Mouse (Mus musculus) splenic B cell, adult 2 months (primary cell): ENCODE measurements at regions not wholly inside any gene's neighbourhood (a gene's known extent, or its start where the extent isn't known, plus 50 kb on each side); places are given as distances from the start of the nearest gene placed in this dataset.
A peak's percentile ranks its signal among the peaks of the same experiment; 100 is the strongest.

Experiments
- DNase-seq: peaks from one replicate; pipeline ENCODE4 v3.0.0-alpha.2; 2011; ENCODE audit warnings: low read depth, low spot score
- H3K27me3 ChIP-seq: 2 replicates; pipeline ENCODE4 v1.6.1; 2012; ENCODE audit warnings: mild to moderate bottlenecking, low read length, moderate library complexity, mixed read lengths; ENCODE audit not compliant: control insufficient read depth, poor library complexity, insufficient read depth, severe bottlenecking
- H3K36me3 ChIP-seq: 2 replicates; pipeline ENCODE4 v1.6.1; 2012; ENCODE audit warnings: mild to moderate bottlenecking, low read length, moderate library complexity, mixed read lengths; ENCODE audit not compliant: control insufficient read depth, poor library complexity, insufficient read depth, severe bottlenecking

GRCm38 (mm10) chr4:7455130-7455529 is 783.7 kb downstream of the Car8 start:
- peak; percentile 25 for DNase-seq
- Histone ChIP-seq H3K27me3 (no peaks in the 10 kb centered on the region), H3K36me3 (no peaks in the 10 kb centered on the region)

- Histone ChIP-seq H3K36me3 (no peaks in the 10 kb centered on the region), H3K27me3 (no peaks in the 10 kb centered on the region)
- DNase-seq = no peak
Measured at GRCm38 (mm10) chr4:7452678-7453077, 786.2 kb downstream of the Car8 start.

DNA sequence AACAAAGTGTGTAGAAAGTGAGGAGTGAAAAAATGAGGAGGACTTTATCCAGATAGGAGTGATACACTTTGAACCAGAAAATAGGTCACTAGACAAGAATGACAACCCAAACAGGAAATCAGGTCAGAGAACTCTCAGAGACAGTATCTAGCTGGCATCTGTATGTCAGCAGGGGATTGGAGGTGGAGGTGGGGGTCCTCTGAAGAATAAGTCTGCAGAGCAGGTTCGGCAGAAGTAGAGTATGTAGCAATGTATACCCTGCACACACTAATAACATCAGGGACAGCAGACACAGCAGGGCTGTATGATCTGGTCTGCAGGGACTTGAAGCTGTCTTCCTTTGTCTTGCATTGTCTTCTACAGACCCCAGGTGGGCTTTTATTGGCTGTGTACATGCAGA is 787.9 kb downstream of the Car8 start:
- no peak for DNase-seq
- H3K27me3 ChIP-seq = no peaks in the 10 kb centered on the region
- no peaks in the 10 kb centered on the region for H3K36me3 ChIP-seq

GRCm38 (mm10) chr4:7429308-7429707 is 809.5 kb downstream of the Car8 start:
- H3K36me3 ChIP-seq = no peaks in the 10 kb centered on the region
- no peak for DNase-seq
- no peaks in the 10 kb centered on the region for H3K27me3 ChIP-seq

- Histone ChIP-seq H3K36me3 (no peaks in the 10 kb centered on the region), H3K27me3 (no peaks in the 10 kb centered on the region)
- DNase-seq = no peak
Measured at GRCm38 (mm10) chr4:7424081-7424480, 814.8 kb downstream of the Car8 start.

DNA sequence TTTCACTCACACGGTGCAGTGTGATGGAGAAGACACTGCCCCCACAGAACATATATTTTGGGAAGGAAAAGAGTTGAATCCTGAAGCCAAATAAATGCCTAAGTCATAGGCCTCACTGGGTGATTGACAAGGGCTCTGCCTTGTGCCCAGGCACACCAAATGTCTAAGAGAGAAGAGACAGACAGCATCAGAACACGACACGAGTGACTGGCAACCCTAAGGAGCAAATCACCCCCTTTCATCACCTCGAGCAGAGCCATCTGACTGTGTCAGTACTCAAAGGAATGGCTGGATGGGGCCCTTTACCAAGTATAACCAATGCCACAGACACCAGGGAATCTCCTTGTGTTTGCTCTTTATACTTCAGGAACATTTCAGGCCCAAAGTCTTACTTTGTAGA is 815.6 kb downstream of the Car8 start:
- no peak for DNase-seq
- H3K27me3 ChIP-seq = no peaks in the 10 kb centered on the region
- H3K36me3 ChIP-seq = no peaks in the 10 kb centered on the region

DNA sequence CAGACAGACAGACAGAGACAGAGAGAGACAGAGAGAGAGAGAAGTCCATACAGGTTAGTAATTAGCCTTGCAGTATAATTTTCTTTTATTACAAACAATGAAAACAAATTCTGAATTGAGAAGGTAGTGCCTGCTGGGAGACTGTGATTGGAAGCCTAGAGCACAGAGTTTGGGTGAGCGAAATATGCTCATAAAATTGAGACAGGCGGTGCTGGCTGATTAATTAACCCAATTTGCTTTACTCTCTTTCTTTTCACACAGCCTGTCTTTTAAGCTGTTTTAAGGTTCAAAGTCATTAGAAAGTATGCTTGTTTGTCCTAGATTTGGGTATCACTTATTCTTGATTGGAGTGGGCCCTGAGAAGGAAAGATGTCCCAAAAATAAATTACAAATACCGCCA is 816.1 kb downstream of the Car8 start:
- H3K36me3 ChIP-seq = no peaks in the 10 kb centered on the region
- DNase-seq = no peak
- no peaks in the 10 kb centered on the region for H3K27me3 ChIP-seq

DNA sequence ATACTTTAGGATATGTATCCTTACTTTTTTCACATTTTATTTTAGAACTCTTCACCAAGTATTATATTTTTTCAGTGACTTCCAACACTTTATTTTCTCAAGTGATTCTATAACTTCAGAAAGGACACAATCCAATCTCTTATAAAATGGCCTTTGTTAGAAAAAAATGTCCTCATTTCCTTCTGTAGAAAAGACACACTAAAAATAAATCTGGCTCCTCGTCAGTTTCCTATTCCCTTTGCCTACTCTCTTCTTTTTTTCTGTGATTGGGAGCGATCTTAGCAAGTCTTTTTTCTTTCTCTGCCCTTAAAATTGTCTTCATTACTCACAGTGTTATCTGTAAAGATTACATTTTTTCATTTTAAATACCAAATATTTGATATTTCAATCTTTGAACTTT is 824.5 kb downstream of the Car8 start:
- DNase-seq = no peak
- Histone ChIP-seq H3K27me3 (no peaks in the 10 kb centered on the region), H3K36me3 (no peaks in the 10 kb centered on the region)

DNA sequence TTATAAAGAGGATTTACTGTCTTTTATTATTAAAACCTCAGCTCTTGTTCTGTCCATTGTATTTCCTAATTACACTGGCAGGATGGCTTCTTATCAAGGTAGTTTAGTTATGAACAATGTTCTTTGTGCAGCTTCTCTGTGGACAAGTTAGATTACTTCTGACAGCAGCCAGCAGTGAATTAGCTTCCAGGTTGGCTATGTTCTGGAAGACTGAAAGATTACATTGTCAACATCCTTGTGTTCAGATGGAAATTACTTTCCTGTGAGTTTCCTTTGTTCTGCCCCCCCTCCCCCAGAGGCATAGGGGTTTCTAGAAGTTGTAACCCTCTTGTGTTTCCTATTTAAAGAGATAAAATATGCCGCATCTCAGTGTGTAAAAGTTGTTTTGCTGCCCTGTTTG is 846.1 kb downstream of the Car8 start:
- Histone ChIP-seq H3K36me3 (no peaks in the 10 kb centered on the region), H3K27me3 (no peaks in the 10 kb centered on the region)
- no peak for DNase-seq

DNA sequence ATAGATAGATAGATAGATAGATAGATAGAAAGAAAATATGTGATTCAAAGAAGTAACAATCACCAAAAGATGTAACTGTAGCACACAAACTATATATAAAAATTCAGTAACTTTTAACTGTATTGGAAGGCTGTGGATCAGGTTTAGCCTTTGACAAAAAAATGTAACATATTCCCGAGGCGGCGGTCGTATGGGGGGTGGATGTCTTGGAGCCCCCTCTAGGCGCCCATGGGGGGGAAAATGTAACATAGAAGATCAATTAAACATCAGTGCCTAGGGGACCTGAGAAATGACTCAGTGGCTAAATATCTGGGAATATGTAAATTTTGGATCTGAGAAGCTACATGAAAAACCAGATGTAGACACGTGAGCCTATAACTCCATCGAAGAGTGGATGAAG is 847.2 kb downstream of the Car8 start:
- Histone ChIP-seq H3K36me3 (no peaks in the 10 kb centered on the region), H3K27me3 (no peaks in the 10 kb centered on the region)
- DNase-seq = no peak

- DNase-seq = no peak
- Histone ChIP-seq H3K36me3 (no peaks in the 10 kb centered on the region), H3K27me3 (no peaks in the 10 kb centered on the region)
Measured at GRCm38 (mm10) chr4:7385069-7385468, 853.8 kb downstream of the Car8 start.

- no peaks in the 10 kb centered on the region for H3K27me3 ChIP-seq
- DNase-seq = no peak
- no peaks in the 10 kb centered on the region for H3K36me3 ChIP-seq
Measured at GRCm38 (mm10) chr4:7379996-7380395, 858.8 kb downstream of the Car8 start.

DNA sequence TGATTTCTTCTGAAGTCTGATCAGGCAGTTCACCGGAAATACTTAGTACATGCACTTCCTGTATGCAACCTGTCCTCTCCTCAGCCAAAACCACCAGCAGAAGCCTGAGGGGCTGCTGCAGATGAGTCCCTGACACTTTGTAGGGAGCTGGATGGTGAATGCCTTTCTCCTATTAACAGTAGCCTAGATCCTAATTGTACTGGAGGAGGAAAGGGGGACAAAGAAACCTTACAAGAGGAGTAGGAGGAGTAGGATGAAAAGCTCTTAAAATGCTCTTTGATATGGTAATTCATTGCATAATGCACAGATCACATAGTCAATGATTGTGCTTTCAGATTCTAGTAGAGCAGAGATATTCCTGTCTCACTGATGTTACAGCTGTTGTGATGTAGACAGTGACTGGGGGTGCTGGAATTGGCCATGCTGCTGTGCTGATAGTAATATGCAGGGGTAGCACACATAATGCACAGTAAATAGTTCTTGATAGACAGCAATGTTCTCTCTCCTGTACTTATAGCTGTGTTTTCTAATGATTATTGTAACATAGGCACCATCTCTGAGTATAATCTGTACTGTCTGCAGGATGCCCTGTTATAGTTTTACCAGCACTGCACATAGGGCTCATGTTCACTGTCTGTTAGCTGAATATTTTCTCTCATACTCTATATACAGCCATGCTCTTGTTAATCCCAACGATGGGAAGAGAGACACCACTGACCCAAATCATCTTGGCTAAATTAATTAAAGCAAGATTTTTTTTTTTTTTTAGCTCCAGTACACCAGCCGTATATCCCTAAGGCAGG is 874.4 kb downstream of the Car8 start:
- H3K27me3 ChIP-seq = no peaks in the 10 kb centered on the region
- DNase-seq = peak; percentile 8

GRCm38 (mm10) chr4:7363508-7363907 is 875.3 kb downstream of the Car8 start:
- Histone ChIP-seq H3K36me3 (no peaks in the 10 kb centered on the region), H3K27me3 (no peaks in the 10 kb centered on the region)
- no peak for DNase-seq

More for the DNA sequence above, 874.4 kb downstream of the Car8 start:
- H3K36me3 ChIP-seq = no peaks in the 10 kb centered on the region

- DNase-seq = no peak
- Histone ChIP-seq H3K36me3 (no peaks in the 10 kb centered on the region), H3K27me3 (no peaks in the 10 kb centered on the region)
Measured at GRCm38 (mm10) chr4:7356202-7356601, 882.6 kb downstream of the Car8 start.

- no peak for DNase-seq
- H3K36me3 ChIP-seq = no peaks in the 10 kb centered on the region
- no peaks in the 10 kb centered on the region for H3K27me3 ChIP-seq
Measured at GRCm38 (mm10) chr4:7347317-7347716, 891.5 kb downstream of the Car8 start.
